Mouse (Mus musculus): ENCODE data around the gene Pde7b.

DNA sequence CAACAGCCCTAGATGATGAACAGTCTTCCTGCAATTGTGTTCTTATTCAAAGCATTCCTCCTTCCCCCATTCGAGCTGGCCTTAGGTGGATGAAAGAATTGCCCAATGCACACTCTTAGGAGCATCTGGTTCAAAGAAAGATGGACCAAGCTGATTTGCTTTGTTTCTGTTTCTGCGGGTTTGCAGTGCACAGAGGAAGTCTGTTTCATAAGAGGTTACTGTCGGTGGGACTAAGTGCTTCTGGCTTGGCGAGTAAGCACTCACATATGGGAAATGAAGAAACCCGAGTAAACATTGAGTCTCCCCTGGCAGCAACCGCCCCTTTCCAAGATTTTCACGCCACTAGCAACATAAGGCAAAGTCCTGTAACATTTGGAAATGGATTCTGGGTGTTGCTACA, 134.8 kb downstream of the Pde7b start:
- no peak for TF ChIP-seq CTCF (IDR thresholded peaks at IDR 0.05; ENCODE audit: low read depth)
- TF ChIP-seq EP300 (IDR thresholded peaks at IDR 0.05; ENCODE audit: low read depth), result no peak
